Mouse (Mus musculus): ENCODE results near the gene Oxct1. TPM values are rescaled to one million over a fixed set of nuclear protein-coding genes. Genes with fewer than 3 reads are reported as not detected.

Gene Oxct1
- polyA plus RNA-seq (2012; rRNA removed), result 59.9 and 107 TPM in 2 replicates

GRCm38 (mm10) chr15:4026231-4026773, at the start of gene Oxct1:
Oxct1 (plus strand) TSS chr15:4026383.

GRCm38 (mm10) chr15:3979061-3979848, 46.9 kb upstream of the Oxct1 start, which contains the start of gene Fbxo4:
Fbxo4 (minus strand) TSS chr15:3979573.

GRCm38 (mm10) chr15:3995448-3996266, 30.5 kb upstream of the Oxct1 start, which contains the start of gene AW549877:
AW549877 (minus strand) TSS chr15:3995744.

Other genes with a start within 250 kb of the Oxct1 start
- 1.8 and 2.0 TPM in 2 replicates for gene Fbxo4, start 46.8 kb upstream of the Oxct1 start, polyA plus RNA-seq (2012; rRNA removed)
- gene AW549877, start 30.6 kb upstream of the Oxct1 start, polyA plus RNA-seq (2012; rRNA removed), result 0.59 and 1.4 TPM in 2 replicates

All from stomach, adult 2 months (tissue).